Mouse (Mus musculus) bone marrow macrophage, adult 2 months (primary cell): ENCODE measurements around the gene Stag1.

Experiments
- CTCF ChIP-seq: IDR thresholded peaks from 2 replicates; pipeline ENCODE4 v1.5.1; 2012; ENCODE audit warnings: low read depth, mild to moderate bottlenecking, low read length, moderate library complexity
- POLR2A ChIP-seq: IDR thresholded peaks from 2 replicates; pipeline ENCODE4 v1.6.1; 2012; ENCODE audit warnings: mild to moderate bottlenecking, low read depth, low read length, borderline replicate concordance

DNA sequence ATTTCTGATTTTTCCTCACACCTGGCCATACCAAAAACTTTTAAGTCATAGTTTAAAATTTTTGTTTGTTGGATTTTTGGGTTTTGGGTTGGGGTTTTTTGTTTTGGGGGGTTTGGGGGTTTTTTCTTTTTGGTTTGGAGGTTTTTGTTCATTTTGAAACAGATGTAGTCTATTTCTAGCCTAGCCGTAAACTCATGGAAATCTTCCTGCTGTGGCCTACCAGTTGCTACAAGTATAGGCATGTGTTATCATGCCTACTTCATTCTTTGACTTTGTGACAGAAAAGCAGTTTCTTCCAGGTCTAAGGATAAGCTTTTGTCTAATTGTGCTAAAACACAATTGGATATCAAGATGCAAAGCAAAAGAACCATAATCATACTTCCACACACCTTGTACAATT lies 298.5 kb downstream of the Stag1 start:
- TF ChIP-seq CTCF (no peak), POLR2A (no peak)
